Mouse (Mus musculus) forebrain, embryonic 14.5 days (tissue): ENCODE results near the gene Cyp21a1. TPM values are rescaled to one million over a fixed set of nuclear protein-coding genes. Genes with fewer than 3 reads are reported as not detected.

Experiments
- microRNA-seq: library from miRNA; unstranded; fragments of <30 nt; microRNA quantifications from one replicate; pipeline ENCODE4, GENCODE M21; 2016
- polyA plus RNA-seq: library from polyadenylated mRNA; unstranded; fragments of >200 nt; fragmentation: Nextera tagmentation; extraction: Ambion mirVana; gene quantifications from 2 replicates; pipeline ENCODE4 v1.2.1, GENCODE M21; 2014

The Cyp21a1 gene
- polyA plus RNA-seq, 1 experiment from 2014 or later, result not detected

Small RNAs within 50 kb of the gene (microRNA-seq; reads per million reads assigned to microRNA genes)
- gene Gm27471 (not detected), gene Mir6970 (0.53 reads per million), gene Mir6971 (3.8 reads per million, percentile 21 among the genes with 10 or more reads in this experiment)

Other genes with a start within 250 kb of the Cyp21a1 start
- 4.1 and 6.0 TPM in 2 replicates for gene Notch4, start 240.3 kb downstream of the Cyp21a1 start, polyA plus RNA-seq
- 3.7 and 4.5 TPM in 2 replicates for gene Gpsm3, start 214.8 kb downstream of the Cyp21a1 start, polyA plus RNA-seq
- gene Pbx2, start 213.3 kb downstream of the Cyp21a1 start, polyA plus RNA-seq, result 6.4 and 9.6 TPM in 2 replicates
- 1.1 and 1.5 TPM in 2 replicates for gene Ager, start 206.7 kb downstream of the Cyp21a1 start, polyA plus RNA-seq
- gene Rnf5, start 200.9 kb downstream of the Cyp21a1 start, polyA plus RNA-seq, result 222 TPM in 2 replicates
- 88.6 and 106 TPM in 2 replicates for gene Agpat1, start 200.3 kb downstream of the Cyp21a1 start, polyA plus RNA-seq
- gene Egfl8, start 188.6 kb downstream of the Cyp21a1 start, polyA plus RNA-seq, result 7.6 and 8.7 TPM in 2 replicates
- 23.8 and 24.6 TPM in 2 replicates for gene Ppt2, start 176.1 kb downstream of the Cyp21a1 start, polyA plus RNA-seq
- 5.0 and 5.5 TPM in 2 replicates for gene Prrt1, start 175.0 kb downstream of the Cyp21a1 start, polyA plus RNA-seq
- 12.6 and 14.9 TPM in 2 replicates for gene Fkbpl, start 159.8 kb downstream of the Cyp21a1 start, polyA plus RNA-seq
- gene Atf6b, start 157.4 kb downstream of the Cyp21a1 start, polyA plus RNA-seq, result 75.0 and 90.9 TPM in 2 replicates
- 0.04 and 0.10 TPM in 2 replicates for gene Tnxb, start 134.0 kb downstream of the Cyp21a1 start, polyA plus RNA-seq
- not detected in 2 replicates for gene C4b, start 60.7 kb downstream of the Cyp21a1 start, polyA plus RNA-seq
- 31.7 and 33.8 TPM in 2 replicates for gene Stk19, start 32.4 kb upstream of the Cyp21a1 start, polyA plus RNA-seq
- gene Dxo, start 32.5 kb upstream of the Cyp21a1 start, polyA plus RNA-seq, result 54.9 and 66.4 TPM in 2 replicates
- gene Skiv2l, start 45.6 kb upstream of the Cyp21a1 start, polyA plus RNA-seq, result 36.6 and 46.9 TPM in 2 replicates
- gene Nelfe, start 45.8 kb upstream of the Cyp21a1 start, polyA plus RNA-seq, result 82.9 and 92.3 TPM in 2 replicates
- gene Cfb, start 58.0 kb upstream of the Cyp21a1 start, polyA plus RNA-seq, result 0.93 and 0.94 TPM in 2 replicates
- 3.5 and 3.8 TPM in 2 replicates for gene Zbtb12, start 74.9 kb upstream of the Cyp21a1 start, polyA plus RNA-seq
- 0.28 TPM in 1 of 2 replicates, not detected in the other for gene Gm20547, start 77.5 kb upstream of the Cyp21a1 start, polyA plus RNA-seq
- 1.3 and 1.4 TPM in 2 replicates for gene C2, start 93.7 kb upstream of the Cyp21a1 start, polyA plus RNA-seq
- 62.5 and 76.9 TPM in 2 replicates for gene Ehmt2, start 93.9 kb upstream of the Cyp21a1 start, polyA plus RNA-seq
- not detected in 2 replicates for gene Slc44a4, start 109.9 kb upstream of the Cyp21a1 start, polyA plus RNA-seq
- gene Neu1, start 126.7 kb upstream of the Cyp21a1 start, polyA plus RNA-seq, result 16.2 and 20.0 TPM in 2 replicates
- gene Hspa1b, start 154.7 kb upstream of the Cyp21a1 start, polyA plus RNA-seq, result 0.15 TPM in 1 of 2 replicates, not detected in the other
- gene Gm20481, start 165.4 kb upstream of the Cyp21a1 start, polyA plus RNA-seq, result not detected in 2 replicates
- 1.4 and 3.7 TPM in 2 replicates for gene Hspa1a, start 167.6 kb upstream of the Cyp21a1 start, polyA plus RNA-seq
- 1.3 and 1.4 TPM in 2 replicates for gene Hspa1l, start 168.1 kb upstream of the Cyp21a1 start, polyA plus RNA-seq
- gene Lsm2, start 177.3 kb upstream of the Cyp21a1 start, polyA plus RNA-seq, result 131 and 148 TPM in 2 replicates
- gene Vars, start 196.4 kb upstream of the Cyp21a1 start, polyA plus RNA-seq, result 42.4 and 53.9 TPM in 2 replicates
- 0.05 and 0.11 TPM in 2 replicates for gene Vwa7, start 212.0 kb upstream of the Cyp21a1 start, polyA plus RNA-seq
- gene Sapcd1, start 223.5 kb upstream of the Cyp21a1 start, polyA plus RNA-seq, result 2.9 and 6.2 TPM in 2 replicates
- 2.3 and 2.6 TPM in 2 replicates for gene Msh5, start 242.2 kb upstream of the Cyp21a1 start, polyA plus RNA-seq
- 28.3 and 37.3 TPM in 2 replicates for gene Clic1, start 245.4 kb upstream of the Cyp21a1 start, polyA plus RNA-seq